Mouse (Mus musculus) monocyte, adult 5-6 weeks (primary cell): ENCODE measurements at regions not wholly inside any gene's neighbourhood (a gene's known extent, or its start where the extent isn't known, plus 50 kb on each side); places are given as distances from the start of the nearest gene placed in this dataset.

Experiments
- ATAC-seq: fragments of 153-309, 156-312 bp; replicated peaks from 2 replicates; pipeline ENCODE4 v1.8.0; 2017; ENCODE audit warnings: mild to moderate bottlenecking; ENCODE audit not compliant: low TSS enrichment, insufficient number of reproducible peaks, severe bottlenecking, poor library complexity, low FRiP score

DNA sequence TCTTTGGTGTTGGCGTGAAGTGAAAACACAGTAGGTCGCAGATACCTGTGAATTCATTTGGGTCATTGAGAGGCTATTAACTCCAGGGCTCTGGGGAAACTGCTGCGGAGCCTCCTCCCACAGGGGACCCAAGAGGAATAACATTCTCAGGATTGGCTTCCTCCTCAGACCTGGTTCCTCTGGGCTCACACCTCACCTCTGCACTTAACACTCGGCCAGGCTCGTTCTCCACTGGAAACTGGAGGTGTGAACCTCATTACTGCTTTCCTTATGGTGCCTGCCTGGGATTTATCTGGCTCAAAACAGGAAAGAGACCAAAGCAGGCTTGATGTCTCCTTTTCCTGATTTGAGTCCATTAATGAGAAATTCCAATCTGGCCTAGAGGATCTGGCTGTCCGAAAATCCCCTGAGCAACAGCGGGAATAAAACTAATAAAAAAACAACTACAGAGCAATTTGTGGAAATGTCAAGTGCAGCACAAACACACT is 55.8 kb upstream of the Klf9 start:
- ATAC-seq, result no peak

DNA sequence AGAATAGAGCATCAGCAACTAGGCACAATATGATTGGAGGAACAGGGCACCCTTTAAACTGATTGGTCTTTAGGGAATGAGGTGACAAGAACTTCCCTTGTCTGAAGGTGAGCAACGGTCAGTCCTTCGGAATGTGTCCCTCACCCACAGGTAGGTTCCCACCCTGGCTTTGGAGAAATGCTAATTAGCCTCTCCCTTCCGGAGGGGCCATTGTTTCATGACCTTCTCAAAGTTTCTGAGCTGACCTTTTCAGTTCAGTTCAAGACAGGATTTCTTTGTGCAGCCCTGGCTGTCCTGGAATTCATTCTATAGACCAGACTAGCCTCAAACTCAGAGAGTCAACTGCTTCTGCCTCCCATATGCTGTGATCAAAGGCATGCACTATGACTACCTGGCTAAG is 53.5 kb upstream of the Klf9 start:
- no peak for ATAC-seq

DNA sequence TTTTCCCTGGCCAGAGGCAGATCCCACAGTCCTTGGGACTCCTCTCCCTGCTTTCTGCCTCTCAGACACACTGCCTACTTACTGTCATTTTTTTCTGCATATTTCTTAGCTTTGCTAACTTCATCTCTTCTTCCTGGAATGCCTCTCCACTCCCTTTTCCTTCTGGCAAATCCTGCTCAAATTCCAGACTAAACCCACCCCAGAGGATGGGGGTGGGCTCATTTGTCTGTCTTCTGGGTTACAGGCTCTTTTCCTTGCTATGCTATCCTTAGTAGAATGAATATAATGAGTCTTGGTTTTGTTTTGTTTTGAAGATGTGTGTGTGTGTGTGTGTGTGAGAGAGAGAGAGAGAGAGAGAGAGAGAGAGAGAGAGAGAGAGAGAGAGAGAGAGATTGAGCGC is 51.9 kb upstream of the Klf9 start:
- no peak for ATAC-seq

DNA sequence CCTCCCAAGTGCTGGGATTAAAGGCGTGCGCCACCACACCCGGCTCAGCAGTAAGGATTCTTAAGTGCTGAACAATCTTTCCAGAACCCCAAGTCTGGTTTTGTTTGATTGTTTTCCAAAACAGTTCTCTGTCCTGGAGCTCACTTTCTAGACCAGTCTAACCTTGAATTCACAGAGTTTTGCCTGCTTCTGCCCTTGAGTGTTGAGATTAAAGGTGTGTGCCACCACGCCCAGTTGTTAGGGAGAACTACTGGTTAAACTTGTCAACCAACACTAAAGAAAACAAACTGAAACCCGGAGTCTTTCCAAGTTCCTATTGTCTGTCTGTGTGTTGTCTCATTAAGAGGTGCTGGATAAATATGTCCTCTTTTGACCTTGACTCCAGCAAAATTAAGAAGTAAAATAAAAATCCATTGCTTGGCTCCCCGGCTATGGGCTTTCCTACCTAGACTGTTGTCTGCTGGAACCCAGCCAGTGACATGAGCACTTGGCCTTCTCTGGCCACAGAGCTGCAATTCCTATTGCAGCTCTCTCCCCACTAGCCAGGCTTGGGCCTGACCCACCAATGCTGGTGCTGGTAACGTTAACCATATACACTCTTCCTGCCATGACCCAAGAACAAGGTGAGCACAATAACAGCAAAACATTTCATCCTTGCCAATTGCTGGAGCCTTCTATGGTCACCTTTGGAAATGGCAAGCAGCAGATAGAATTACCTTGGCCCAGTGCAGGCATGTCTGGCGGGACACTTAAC is 51.1 kb upstream of the Klf9 start:
- no peak for ATAC-seq
